Mouse (Mus musculus) hindbrain, embryonic 12.5 days (tissue): ENCODE measurements around the gene Hist1h4m. TPM values are rescaled to one million over a fixed set of nuclear protein-coding genes. Genes with fewer than 3 reads are reported as not detected.
"Not testable (repeated sequence)": the region's sequence is repeated elsewhere in the genome, so short reads cannot be mapped to it uniquely, and the experiment has no call there.

Experiments used
- ATAC-seq: fragments of 200-750 bp; cut with Nextera tagmentation; 2 replicates; pipeline ENCODE4 v1.8.0; 2017; ENCODE audit warnings: moderate TSS enrichment; ENCODE audit not compliant: low FRiP score
- H3K27ac ChIP-seq: fragments of 300-500 bp; sonication (generic); 2 replicates; pipeline ENCODE4 v1.5.1; 2016; ENCODE audit warnings: mild to moderate bottlenecking
- H3K27me3 ChIP-seq: fragments of 300-500 bp; sonication (generic); 2 replicates; pipeline ENCODE4 v1.6.1; 2016; ENCODE audit warnings: mild to moderate bottlenecking
- H3K36me3 ChIP-seq: fragments of 300-500 bp; sonication (generic); 2 replicates; pipeline ENCODE4 v1.6.1; 2016; ENCODE audit warnings: mild to moderate bottlenecking
- H3K4me1 ChIP-seq: fragments of 300-500 bp; sonication (generic); 2 replicates; pipeline ENCODE4 v1.6.1; 2016
- H3K4me2 ChIP-seq: fragments of 300-500 bp; sonication (generic); replicated peaks from 2 replicates; pipeline ENCODE4 v1.6.1; 2016; ENCODE audit warnings: mild to moderate bottlenecking
- H3K4me3 ChIP-seq: fragments of 300-500 bp; sonication (generic); 2 replicates; pipeline ENCODE4 v1.5.1; 2016; ENCODE audit warnings: mild to moderate bottlenecking
- H3K9ac ChIP-seq: fragments of 300-500 bp; sonication (generic); 2 replicates; pipeline ENCODE4 v1.6.1; 2016; ENCODE audit warnings: mild to moderate bottlenecking, moderate library complexity
- H3K9me3 ChIP-seq: fragments of 300-500 bp; sonication (generic); replicated peaks from 2 replicates; pipeline ENCODE4 v1.6.1; 2016; ENCODE audit warnings: mild to moderate bottlenecking
- WGBS: fragments of 180-500 bp; shearing (Covaris S2); methylation state at CpG from one replicate; pipeline ENCODE4 v1.1.7; 2016; 5-methylcytosine and 5-hydroxymethylcytosine counted together
- polyA plus RNA-seq: library from polyadenylated mRNA; unstranded; fragments of >200 nt; fragmentation: Nextera tagmentation; extraction: Ambion mirVana; gene quantifications from 2 replicates; pipeline ENCODE4 v1.2.1, GENCODE M21; 2016

Hist1h4m gene
- polyA plus RNA-seq: not detected in 2 replicates

- H3K9ac ChIP-seq, H3K4me1 ChIP-seq, H3K4me3 ChIP-seq, H3K27ac ChIP-seq, H3K27me3 ChIP-seq, H3K36me3 ChIP-seq, H3K9me3 ChIP-seq: not testable (repeated sequence)
- ATAC-seq: peak; percentile 67
- no CpG with 5 or more reads among the region's 24 CpGs for WGBS
- peak within 1 kb of the TSS; percentile 38 for H3K4me2 ChIP-seq
Measured at GRCm38 (mm10) chr13:21811539-21811938, at the start of gene Hist1h4m. Gene Hist1h4m, plus strand, starts transcription at chr13:21811746.

GRCm38 (mm10) chr13:21778814-21779766 is 32.5 kb upstream of the Hist1h4m start:
- Histone ChIP-seq H3K4me3 (peak overlapping the region; percentile 41), H3K36me3 (no peaks in the 10 kb centered on the region), H3K27ac (peak overlapping the region; percentile 90), H3K9me3 (no peaks in the 10 kb centered on the region), H3K27me3 (no peaks in the 10 kb centered on the region), H3K4me2 (peak overlapping the region; percentile 88), H3K9ac (peak overlapping the region; percentile 74), H3K4me1 (peaks cover 19% of the 10 kb centered on the region)
- WGBS: 5% methylated on average over 33 of the region's 33 CpGs
- peak; percentile 90 for ATAC-seq

GRCm38 (mm10) chr13:21779767-21780731 is 31.5 kb upstream of the Hist1h4m start, which contains the start of gene Hist1h1b:
Gene Hist1h1b, minus strand, starts transcription at chr13:21780625.
- Histone ChIP-seq H3K4me3 (peak within 1 kb of the TSS; percentile 41), H3K36me3 (no peaks in the 10 kb centered on the region), H3K4me1 (peaks cover 23% of the 10 kb centered on the region), H3K27me3 (no peaks in the 10 kb centered on the region), H3K4me2 (peak within 1 kb of the TSS; percentile 88), H3K9ac (peak within 1 kb of the TSS; percentile 74), H3K27ac (peak within 1 kb of the TSS; percentile 90), H3K9me3 (no peaks in the 10 kb centered on the region)
- ATAC-seq: peak; percentile 33; the same call in 1 of the 2 replicates
- WGBS: 1% methylated on average over 44 of the region's 44 CpGs

- Histone ChIP-seq H3K9ac (no peak overlapping the region), H3K9me3 (no peaks in the 10 kb centered on the region), H3K4me1 (peaks cover 26% of the 10 kb centered on the region), H3K4me2 (peak overlapping the region; percentile 88), H3K36me3 (no peaks in the 10 kb centered on the region), H3K27ac (peak overlapping the region; percentile 90), H3K27me3 (no peaks in the 10 kb centered on the region), H3K4me3 (peak overlapping the region; percentile 41; the same call in 1 of the 2 replicates)
- 49% methylated on average over 6 of the region's 6 CpGs for WGBS
- ATAC-seq: no peak
Measured at GRCm38 (mm10) chr13:21781021-21781555, 30.5 kb upstream of the Hist1h4m start.

DNA sequence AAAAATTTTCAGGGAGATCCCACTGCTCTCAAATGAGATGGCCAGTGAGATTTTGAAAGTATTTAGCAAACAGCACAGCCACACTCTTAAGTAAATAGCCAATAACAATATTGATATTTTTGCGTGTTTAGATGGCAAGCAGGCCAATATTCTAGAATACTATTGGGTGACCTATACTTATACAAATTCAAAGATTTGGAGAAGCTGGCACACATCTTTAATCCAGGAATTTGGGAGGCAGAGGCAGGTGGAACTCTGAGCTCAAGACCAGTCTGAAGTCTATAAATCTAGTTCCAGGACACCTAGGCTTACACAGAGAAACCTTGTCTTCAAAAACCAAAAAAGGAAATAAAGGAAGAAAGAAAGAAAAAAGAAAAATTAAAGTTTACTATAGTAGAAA is 29.9 kb upstream of the Hist1h4m start:
- H3K36me3 ChIP-seq: no peaks in the 10 kb centered on the region
- no peak overlapping the region for H3K4me3 ChIP-seq
- peaks cover 28% of the 10 kb centered on the region for H3K4me1 ChIP-seq
- no peak for ATAC-seq
- H3K27me3 ChIP-seq: no peaks in the 10 kb centered on the region
- WGBS: 91% methylated on average over 1 of the region's 1 CpGs
- no peak overlapping the region; the same call in 1 of the 2 replicates for H3K27ac ChIP-seq
- no peaks in the 10 kb centered on the region for H3K9me3 ChIP-seq
- H3K4me2 ChIP-seq: no peak overlapping the region
- no peak overlapping the region for H3K9ac ChIP-seq

DNA sequence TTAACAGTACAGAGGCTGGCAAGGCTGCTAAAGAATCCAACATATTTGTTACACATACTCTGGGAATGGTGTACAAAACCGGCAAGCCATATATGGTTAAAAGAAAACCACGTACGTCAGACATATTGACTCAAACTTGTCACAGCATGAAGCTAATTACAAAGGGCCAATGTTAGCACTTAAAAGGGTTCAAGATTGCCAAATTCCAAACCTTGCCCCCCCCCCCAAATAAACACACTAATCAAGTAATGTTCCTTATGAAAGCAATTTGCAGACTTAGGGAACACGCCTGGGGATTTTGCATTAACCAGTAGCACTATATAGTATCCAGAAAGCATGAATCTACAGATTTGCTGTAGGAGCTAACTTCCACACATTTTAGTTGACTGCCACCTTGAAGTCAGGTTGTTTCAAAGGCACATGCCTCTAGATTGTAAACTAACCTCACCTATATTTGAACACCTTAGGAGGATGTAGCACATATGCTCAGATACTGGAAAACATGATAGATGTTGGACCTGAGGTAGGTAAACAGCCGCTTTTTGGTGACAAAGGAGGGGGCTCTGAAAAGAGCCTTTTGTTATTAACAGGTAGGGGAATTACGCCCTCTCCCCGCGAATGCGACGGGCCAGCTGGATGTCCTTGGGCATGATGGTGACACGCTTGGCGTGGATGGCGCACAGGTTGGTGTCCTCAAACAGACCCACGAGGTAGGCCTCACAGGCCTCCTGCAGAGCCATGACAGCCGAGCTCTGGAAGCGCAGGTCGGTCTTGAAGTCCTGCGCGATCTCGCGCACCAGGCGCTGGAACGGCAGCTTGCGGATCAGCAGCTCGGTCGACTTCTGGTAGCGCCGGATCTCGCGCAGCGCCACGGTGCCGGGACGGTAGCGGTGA is 28.9 kb upstream of the Hist1h4m start:
- H3K27me3 ChIP-seq, H3K9me3 ChIP-seq, ATAC-seq, H3K36me3 ChIP-seq: not testable (repeated sequence)
- Histone ChIP-seq H3K4me3 (peak overlapping the region; percentile 39), H3K27ac (peak overlapping the region; percentile 86), H3K4me1 (peaks cover 28% of the 10 kb centered on the region), H3K4me2 (peak overlapping the region; percentile 71), H3K9ac (peak overlapping the region; percentile 66)
- 2% methylated on average over 14 of the region's 35 CpGs for WGBS

DNA sequence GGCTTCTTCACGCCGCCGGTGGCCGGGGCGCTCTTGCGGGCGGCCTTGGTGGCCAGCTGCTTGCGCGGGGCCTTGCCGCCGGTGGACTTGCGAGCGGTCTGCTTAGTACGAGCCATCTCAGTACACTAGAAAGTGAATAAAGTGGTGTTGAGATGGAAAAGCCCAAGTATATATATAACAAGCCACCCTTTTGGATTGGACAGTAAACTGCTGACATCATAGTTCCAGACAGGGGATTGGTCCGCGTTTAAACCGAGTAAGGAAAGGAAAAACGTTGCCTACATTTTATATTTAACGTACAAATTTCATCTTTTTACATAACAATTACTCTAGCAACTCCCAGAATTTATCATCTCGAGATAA is 28.3 kb upstream of the Hist1h4m start, which contains the start of gene Hist1h3i:
Gene Hist1h3i, minus strand, starts transcription at position 116 of the 363 bp plus-strand sequence.
- H3K4me2 ChIP-seq: peak within 1 kb of the TSS; percentile 71
- H3K4me1 ChIP-seq: peaks cover 32% of the 10 kb centered on the region
- H3K27me3 ChIP-seq: no peaks in the 10 kb centered on the region
- peak within 1 kb of the TSS; percentile 86 for H3K27ac ChIP-seq
- no peaks in the 10 kb centered on the region for H3K9me3 ChIP-seq
- ATAC-seq: peak; percentile 69
- under 1% methylated on average over 15 of the region's 20 CpGs for WGBS
- no peaks in the 10 kb centered on the region for H3K36me3 ChIP-seq
- peak within 1 kb of the TSS; percentile 39 for H3K4me3 ChIP-seq
- H3K9ac ChIP-seq: peak within 1 kb of the TSS; percentile 66

DNA sequence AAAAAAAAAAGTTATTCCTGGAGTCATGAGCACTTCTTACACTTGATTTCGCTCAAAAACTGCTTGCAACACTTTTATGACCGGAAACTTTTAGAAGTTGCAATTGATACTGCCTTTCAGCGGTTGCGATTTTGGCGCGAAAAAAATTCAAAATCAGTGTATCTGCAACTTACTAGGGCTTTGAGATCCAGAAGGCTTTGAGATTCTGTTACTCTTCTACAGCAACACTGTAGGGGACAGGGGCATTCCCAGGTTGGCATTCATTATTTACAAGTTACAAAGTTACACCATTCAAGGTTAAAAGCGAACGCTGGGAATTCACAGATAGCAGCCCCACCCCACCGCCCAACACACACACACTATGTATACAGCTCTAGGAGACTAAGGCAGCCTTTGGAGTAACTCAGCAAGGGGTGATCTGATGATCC is 27.8 kb upstream of the Hist1h4m start:
- WGBS: 2% methylated on average over 9 of the region's 9 CpGs
- no peaks in the 10 kb centered on the region for H3K27me3 ChIP-seq
- no peaks in the 10 kb centered on the region for H3K36me3 ChIP-seq
- no peak for ATAC-seq
- peak overlapping the region; percentile 44 for H3K9ac ChIP-seq
- peaks cover 33% of the 10 kb centered on the region for H3K4me1 ChIP-seq
- peak overlapping the region; percentile 76 for H3K27ac ChIP-seq
- no peaks in the 10 kb centered on the region for H3K9me3 ChIP-seq
- H3K4me3 ChIP-seq: peak overlapping the region; percentile 39
- peak overlapping the region; percentile 71 for H3K4me2 ChIP-seq

- peak overlapping the region; percentile 44; the same call in 1 of the 2 replicates for H3K9ac ChIP-seq
Measured at GRCm38 (mm10) chr13:21784311-21784710, 27.2 kb upstream of the Hist1h4m start.

GRCm38 (mm10) chr13:21786189-21786898 is 25.2 kb upstream of the Hist1h4m start:
- H3K9me3 ChIP-seq: no peaks in the 10 kb centered on the region
- no peaks in the 10 kb centered on the region for H3K36me3 ChIP-seq
- H3K27ac ChIP-seq: peak overlapping the region; percentile 82
- peak overlapping the region; percentile 47 for H3K9ac ChIP-seq
- no peak for ATAC-seq
- H3K4me2 ChIP-seq: peak overlapping the region; percentile 59
- H3K4me3 ChIP-seq: peak overlapping the region; percentile 33
- H3K27me3 ChIP-seq: 0 out of 2 replicates have a peak, but pooled peaks cover 4% of the 10 kb centered on the region
- 4% methylated on average over 8 of the region's 8 CpGs for WGBS
- peaks cover 31% of the 10 kb centered on the region for H3K4me1 ChIP-seq

More at GRCm38 (mm10) chr13:21784311-21784710, 27.2 kb upstream of the Hist1h4m start:
- Histone ChIP-seq H3K9me3 (no peaks in the 10 kb centered on the region), H3K27me3 (no peaks in the 10 kb centered on the region), H3K4me2 (peak overlapping the region; percentile 71), H3K4me3 (no peak overlapping the region), H3K36me3 (no peaks in the 10 kb centered on the region), H3K4me1 (peaks cover 33% of the 10 kb centered on the region), H3K27ac (peak overlapping the region; percentile 76)
- ATAC-seq: no peak
- 21% methylated on average over 6 of the region's 6 CpGs for WGBS
